Mouse (Mus musculus): ENCODE results near the gene Kcnip1.

DNA sequence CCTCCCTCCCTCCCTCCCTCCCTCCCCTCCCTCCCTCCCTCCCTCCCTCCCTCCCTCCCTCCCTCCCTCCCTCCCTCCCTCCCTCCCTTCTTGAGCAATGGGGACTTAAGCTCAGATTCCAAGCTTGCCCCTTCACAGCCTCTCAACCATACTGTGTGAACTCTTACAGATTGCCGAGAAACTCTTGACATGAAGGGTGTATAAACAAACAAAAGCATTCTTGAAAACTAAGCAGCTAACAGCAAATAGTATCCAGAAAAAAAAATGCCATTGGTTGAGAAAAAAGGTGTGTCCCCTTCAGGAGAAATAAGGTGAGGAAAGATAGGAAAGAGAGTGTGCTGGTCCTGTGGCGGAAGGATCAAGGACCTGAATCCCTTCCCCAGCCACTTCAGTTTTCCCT lies 389.8 kb downstream of the Kcnip1 start:
- TF ChIP-seq CTCF (IDR thresholded peaks at IDR 0.05; ENCODE audit: extremely low read depth, insufficient read depth, insufficient read length, insufficient replicate concordance), result no peak
- TF ChIP-seq POLR2A (IDR thresholded peaks at IDR 0.05; ENCODE audit: low read depth, low read length), result no peak
